Mouse (Mus musculus): Measurements from ENCODE around the gene 1700023F06Rik. TPM values are rescaled to one million over a fixed set of nuclear protein-coding genes. Genes with fewer than 3 reads are reported as not detected.
A peak's percentile ranks its signal among the peaks of the same experiment; 100 is the strongest.

1700023F06Rik gene
- polyA plus RNA-seq, 1 experiment: not detected

GRCm38 (mm10) chr11:103192956-103193824 lies 15.2 kb downstream of the 1700023F06Rik start:
- no peak for DNase-seq (ENCODE audit: low read depth in 1 of 2, low spot score in 2 of 2)
- Histone ChIP-seq H3K36me3 (ENCODE audit: control insufficient read depth, insufficient read depth, low read length) (peaks cover 86% of the 10 kb centered on the region), H3K4me3 (ENCODE audit: extremely low read depth, insufficient read depth, insufficient read length) (no peak overlapping the region), H3K27ac (ENCODE audit: insufficient read depth, low read length) (no peak overlapping the region), H3K27me3 (ENCODE audit: control insufficient read depth, insufficient read depth, low read length) (no peaks in the 10 kb centered on the region), H3K4me1 (ENCODE audit: control insufficient read depth, insufficient read depth, insufficient read length) (no peaks in the 10 kb centered on the region)
- WGBS: 86% methylated on average over 44 of the region's 44 CpGs
- no peak for TF ChIP-seq CTCF (IDR thresholded peaks at IDR 0.05; ENCODE audit: extremely low read depth, insufficient read depth, insufficient read length, insufficient replicate concordance)
- no peak for TF ChIP-seq POLR2A (IDR thresholded peaks at IDR 0.05; ENCODE audit: low read depth, low read length)

DNA sequence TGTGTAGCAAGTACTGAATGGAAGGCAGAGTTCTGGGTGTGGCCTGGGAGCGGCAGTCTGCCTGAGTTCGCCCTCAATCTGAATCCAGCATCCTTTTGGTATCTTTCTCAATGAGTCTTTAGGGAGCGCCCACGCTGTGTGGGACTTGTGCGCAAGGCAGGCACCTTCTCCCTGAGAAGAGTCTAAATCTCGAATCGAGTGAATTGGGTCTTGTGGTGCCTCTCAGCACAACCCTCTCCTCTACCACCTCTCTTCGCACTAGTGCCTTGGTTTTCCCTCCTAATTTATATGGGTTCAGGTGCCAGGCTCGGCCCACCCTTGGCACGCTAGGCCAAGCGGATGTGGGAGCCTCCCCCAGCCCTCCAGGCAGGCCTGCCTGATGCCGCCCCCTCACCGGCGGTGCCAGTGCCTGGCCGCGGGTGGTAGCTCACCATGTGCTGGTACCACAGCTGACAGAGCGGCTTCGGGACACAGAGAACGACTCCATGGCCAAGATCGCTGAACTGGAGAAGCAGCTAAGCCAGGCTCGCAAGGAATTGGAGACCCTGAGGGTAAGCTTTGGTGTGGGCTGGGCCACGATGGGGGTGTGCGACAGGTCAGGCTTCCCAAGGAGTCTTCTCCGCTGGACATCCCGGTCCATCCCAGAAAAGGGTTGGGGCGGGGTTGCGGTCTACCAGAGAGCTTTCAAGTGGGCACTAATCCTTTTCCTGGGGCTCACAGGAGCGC lies 16.0 kb downstream of the 1700023F06Rik start:
- peaks cover 84% of the 10 kb centered on the region for H3K36me3 ChIP-seq (ENCODE audit: control insufficient read depth, insufficient read depth, low read length)

DNA sequence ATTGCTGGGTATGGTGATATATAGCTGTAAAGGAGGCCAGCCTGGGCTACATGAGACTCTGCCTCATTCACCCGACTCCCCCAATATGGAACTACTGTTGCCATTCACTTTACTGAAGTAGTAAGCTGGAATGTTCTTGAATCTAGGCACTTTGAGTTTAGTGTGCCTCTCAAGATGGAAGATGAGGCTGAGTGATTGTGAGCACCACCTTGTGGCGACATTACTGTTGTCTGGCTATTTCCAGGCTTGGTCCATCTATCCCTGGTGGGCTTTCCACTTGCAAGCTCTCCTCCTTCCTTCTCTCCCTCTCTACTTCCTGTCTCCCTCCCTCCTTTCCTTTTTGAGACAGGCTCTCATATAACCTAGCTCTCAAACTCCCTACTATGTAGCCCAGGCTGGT lies 23.5 kb downstream of the 1700023F06Rik start:
- Histone ChIP-seq H3K4me1 (ENCODE audit: control insufficient read depth, insufficient read depth, insufficient read length) (no peaks in the 10 kb centered on the region), H3K27me3 (ENCODE audit: control insufficient read depth, insufficient read depth, low read length) (no peaks in the 10 kb centered on the region), H3K4me3 (ENCODE audit: extremely low read depth, insufficient read depth, insufficient read length) (no peak overlapping the region), H3K36me3 (ENCODE audit: control insufficient read depth, insufficient read depth, low read length) (peaks cover 56% of the 10 kb centered on the region), H3K27ac (ENCODE audit: insufficient read depth, low read length) (no peak overlapping the region)
- TF ChIP-seq CTCF (IDR thresholded peaks at IDR 0.05; ENCODE audit: extremely low read depth, insufficient read depth, insufficient read length, insufficient replicate concordance): peak; percentile 49; the same call in 1 of the 2 replicates
- no peak for TF ChIP-seq POLR2A (IDR thresholded peaks at IDR 0.05; ENCODE audit: low read depth, low read length)
- WGBS: 68% methylated on average over 2 of the region's 2 CpGs
- DNase-seq (ENCODE audit: low read depth in 1 of 2, low spot score in 2 of 2): peak; percentile 42 to 59

More for the DNA sequence above, 16.0 kb downstream of the 1700023F06Rik start:
- DNase-seq (ENCODE audit: low read depth in 1 of 2, low spot score in 2 of 2): no peak
- Histone ChIP-seq H3K4me1 (ENCODE audit: control insufficient read depth, insufficient read depth, insufficient read length) (no peaks in the 10 kb centered on the region), H3K27me3 (ENCODE audit: control insufficient read depth, insufficient read depth, low read length) (no peaks in the 10 kb centered on the region), H3K27ac (ENCODE audit: insufficient read depth, low read length) (no peak overlapping the region), H3K4me3 (ENCODE audit: extremely low read depth, insufficient read depth, insufficient read length) (no peak overlapping the region)
- WGBS: 93% methylated on average over 28 of the region's 28 CpGs
- TF ChIP-seq CTCF (IDR thresholded peaks at IDR 0.05; ENCODE audit: extremely low read depth, insufficient read depth, insufficient read length, insufficient replicate concordance) (no peak), POLR2A (IDR thresholded peaks at IDR 0.05; ENCODE audit: low read depth, low read length) (no peak)

GRCm38 (mm10) chr11:103181911-103182310 lies 26.4 kb downstream of the 1700023F06Rik start:
- H3K27me3 ChIP-seq (ENCODE audit: control insufficient read depth, insufficient read depth, low read length): no peaks in the 10 kb centered on the region
- peaks cover 14% of the 10 kb centered on the region for H3K4me1 ChIP-seq (ENCODE audit: control insufficient read depth, insufficient read depth, insufficient read length)
- TF ChIP-seq POLR2A (IDR thresholded peaks at IDR 0.05; ENCODE audit: low read depth, low read length) (no peak), CTCF (IDR thresholded peaks at IDR 0.05; ENCODE audit: extremely low read depth, insufficient read depth, insufficient read length, insufficient replicate concordance) (no peak)
- no peak overlapping the region for H3K27ac ChIP-seq (ENCODE audit: insufficient read depth, low read length)
- 88% methylated on average over 3 of the region's 3 CpGs for WGBS
- no peak for DNase-seq (ENCODE audit: low read depth in 1 of 2, low spot score in 2 of 2)
- peaks cover 45% of the 10 kb centered on the region for H3K36me3 ChIP-seq (ENCODE audit: control insufficient read depth, insufficient read depth, low read length)
- no peak overlapping the region for H3K4me3 ChIP-seq (ENCODE audit: extremely low read depth, insufficient read depth, insufficient read length)

GRCm38 (mm10) chr11:103181349-103181748 lies 27.0 kb downstream of the 1700023F06Rik start:
- Histone ChIP-seq H3K27ac (ENCODE audit: insufficient read depth, low read length) (no peak overlapping the region), H3K36me3 (ENCODE audit: control insufficient read depth, insufficient read depth, low read length) (peaks cover 41% of the 10 kb centered on the region), H3K4me3 (ENCODE audit: extremely low read depth, insufficient read depth, insufficient read length) (no peak overlapping the region), H3K27me3 (ENCODE audit: control insufficient read depth, insufficient read depth, low read length) (no peaks in the 10 kb centered on the region), H3K4me1 (ENCODE audit: control insufficient read depth, insufficient read depth, insufficient read length) (peaks cover 19% of the 10 kb centered on the region)
- WGBS: 87% methylated on average over 9 of the region's 9 CpGs
- no peak for TF ChIP-seq POLR2A (IDR thresholded peaks at IDR 0.05; ENCODE audit: low read depth, low read length)
- no peak for TF ChIP-seq CTCF (IDR thresholded peaks at IDR 0.05; ENCODE audit: extremely low read depth, insufficient read depth, insufficient read length, insufficient replicate concordance)
- DNase-seq (ENCODE audit: low read depth in 1 of 2, low spot score in 2 of 2): no peak

DNA sequence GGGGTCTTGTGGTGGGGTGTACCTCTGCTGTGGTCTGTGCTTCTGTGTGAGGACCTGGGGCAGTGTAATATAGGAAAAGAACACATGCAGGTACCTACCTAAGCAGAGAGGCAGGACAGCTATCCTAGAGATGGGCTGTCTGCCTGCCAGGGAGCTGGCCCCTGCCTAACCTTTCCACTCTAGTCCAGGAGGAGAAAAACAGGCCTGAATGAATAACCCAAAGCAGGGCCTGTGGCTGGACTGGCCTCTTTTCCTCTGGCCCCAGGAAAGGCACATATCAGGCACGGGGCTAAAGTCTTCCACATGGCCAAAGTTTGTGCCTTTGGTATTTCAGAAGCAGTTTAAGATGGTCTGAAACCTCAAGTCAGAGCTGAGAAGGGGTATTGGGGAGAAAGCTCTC lies 27.9 kb downstream of the 1700023F06Rik start:
- no peak for DNase-seq (ENCODE audit: low read depth in 1 of 2, low spot score in 2 of 2)
- H3K4me3 ChIP-seq (ENCODE audit: extremely low read depth, insufficient read depth, insufficient read length): no peak overlapping the region
- no peak overlapping the region for H3K27ac ChIP-seq (ENCODE audit: insufficient read depth, low read length)
- WGBS: 85% methylated on average over 1 of the region's 1 CpGs
- peaks cover 22% of the 10 kb centered on the region for H3K4me1 ChIP-seq (ENCODE audit: control insufficient read depth, insufficient read depth, insufficient read length)
- H3K36me3 ChIP-seq (ENCODE audit: control insufficient read depth, insufficient read depth, low read length): peaks cover 34% of the 10 kb centered on the region
- H3K27me3 ChIP-seq (ENCODE audit: control insufficient read depth, insufficient read depth, low read length): no peaks in the 10 kb centered on the region
- TF ChIP-seq CTCF (IDR thresholded peaks at IDR 0.05; ENCODE audit: extremely low read depth, insufficient read depth, insufficient read length, insufficient replicate concordance) (no peak), POLR2A (IDR thresholded peaks at IDR 0.05; ENCODE audit: low read depth, low read length) (no peak)

All from spleen, adult 2 months (tissue).